Mouse (Mus musculus) kidney, postnatal 25 days (tissue): ENCODE data around the gene Ano9.

Experiments used
- DNase-seq, 2 experiments: peaks; one replicate each; pipeline ENCODE4 v3.0.0; 2021; ENCODE audit warnings: mixed read lengths in 2 of 2

The Ano9 gene

GRCm38 (mm10) chr7:141062525-141062924, 55.1 kb downstream of the Ano9 start:
- DNase-seq: peak in 1 of 2 experiments; percentile 23

- peak in 1 of 2 experiments; percentile 29 for DNase-seq
Observed at GRCm38 (mm10) chr7:141061269-141061692, 56.3 kb downstream of the Ano9 start.

GRCm38 (mm10) chr7:141060426-141061242, 57.0 kb downstream of the Ano9 start, which contains the start of gene B4galnt4:
B4galnt4 (plus strand) TSS chr7:141061104.
- DNase-seq: peak; percentile 68 to 85

GRCm38 (mm10) chr7:141059929-141060328, 57.7 kb downstream of the Ano9 start:
- peak in 1 of 2 experiments; percentile 27 for DNase-seq

- no peak for DNase-seq
Observed at GRCm38 (mm10) chr7:141058601-141059341, 58.8 kb downstream of the Ano9 start.

GRCm38 (mm10) chr7:141057541-141057940, 60.1 kb downstream of the Ano9 start:
- peak in 1 of 2 experiments; percentile 41 for DNase-seq

GRCm38 (mm10) chr7:141056976-141057375, 60.6 kb downstream of the Ano9 start:
- no peak for DNase-seq

GRCm38 (mm10) chr7:141055785-141056184, 61.8 kb downstream of the Ano9 start:
- no peak for DNase-seq

- no peak for DNase-seq
Observed at GRCm38 (mm10) chr7:141052421-141052820, 65.2 kb downstream of the Ano9 start.

GRCm38 (mm10) chr7:141052016-141052415, 65.6 kb downstream of the Ano9 start:
- no peak for DNase-seq
